Mouse (Mus musculus) intestine, embryonic 15.5 days (tissue): ENCODE data around the gene Plcb3. TPM values are rescaled to one million over a fixed set of nuclear protein-coding genes. Genes with fewer than 3 reads are reported as not detected.

Experiments
- ATAC-seq: fragments of 200-750 bp; cut with Nextera tagmentation; 2 replicates; pipeline ENCODE4 v1.8.0; 2017; ENCODE audit warnings: moderate TSS enrichment, moderate library complexity
- H3K27ac ChIP-seq: fragments of 300-500 bp; sonication (generic); 2 replicates; pipeline ENCODE4 v1.5.1; 2015; ENCODE audit warnings: mild to moderate bottlenecking, inconsistent platforms
- H3K27me3 ChIP-seq: fragments of 300-500 bp; sonication (generic); replicated peaks from 2 replicates; pipeline ENCODE4 v1.6.1; 2015; ENCODE audit warnings: inconsistent platforms
- H3K36me3 ChIP-seq: fragments of 300-500 bp; sonication (generic); 2 replicates; pipeline ENCODE4 v1.6.1; 2015; ENCODE audit warnings: inconsistent platforms
- H3K4me1 ChIP-seq: fragments of 300-500 bp; sonication (generic); replicated peaks from 2 replicates; pipeline ENCODE4 v1.6.1; 2015; ENCODE audit warnings: inconsistent platforms
- H3K4me2 ChIP-seq: fragments of 300-500 bp; sonication (generic); replicated peaks from 2 replicates; pipeline ENCODE4 v1.6.1; 2015; ENCODE audit warnings: mild to moderate bottlenecking, inconsistent platforms
- H3K4me3 ChIP-seq: fragments of 300-500 bp; sonication (generic); replicated peaks from 2 replicates; pipeline ENCODE4 v1.5.1; 2015; ENCODE audit warnings: inconsistent platforms
- H3K9ac ChIP-seq: fragments of 300-500 bp; sonication (generic); 2 replicates; pipeline ENCODE4 v1.6.1; 2015; ENCODE audit warnings: inconsistent platforms
- H3K9me3 ChIP-seq: fragments of 300-500 bp; sonication (generic); 2 replicates; pipeline ENCODE4 v1.6.1; 2016; ENCODE audit warnings: inconsistent platforms
- WGBS: fragments of 180-500 bp; shearing (Covaris S2); methylation state at CpG from one replicate; pipeline ENCODE4 v1.1.7; 2015; 5-methylcytosine and 5-hydroxymethylcytosine counted together
- polyA plus RNA-seq: library from polyadenylated mRNA; unstranded; fragments of >200 nt; fragmentation: Nextera tagmentation; extraction: Ambion mirVana; gene quantifications from 2 replicates; pipeline ENCODE4 v1.2.1, GENCODE M21; 2015

Plcb3 gene
- polyA plus RNA-seq, 1 experiment from 2014 or later: 187 TPM

- no peaks in the 10 kb centered on the region for H3K27me3 ChIP-seq
- no peaks in the 10 kb centered on the region for H3K9me3 ChIP-seq
- peak within 1 kb of the TSS; percentile 90 for H3K9ac ChIP-seq
- no peaks in the 10 kb centered on the region for H3K36me3 ChIP-seq
- H3K4me2 ChIP-seq: peak within 1 kb of the TSS; percentile 95
- H3K4me3 ChIP-seq: peak within 1 kb of the TSS; percentile 78
- ATAC-seq: peak; percentile 88
- peak within 1 kb of the TSS; percentile 96 for H3K27ac ChIP-seq
- under 1% methylated on average over 83 of the region's 83 CpGs for WGBS
- H3K4me1 ChIP-seq: peaks cover 26% of the 10 kb centered on the region
These were observed 34.7 kb downstream of the Plcb3 start, which contains the start of gene Bad for GRCm38 (mm10) chr19:6941372-6942248. TSS of gene Bad (plus strand) at chr19:6941861.

DNA sequence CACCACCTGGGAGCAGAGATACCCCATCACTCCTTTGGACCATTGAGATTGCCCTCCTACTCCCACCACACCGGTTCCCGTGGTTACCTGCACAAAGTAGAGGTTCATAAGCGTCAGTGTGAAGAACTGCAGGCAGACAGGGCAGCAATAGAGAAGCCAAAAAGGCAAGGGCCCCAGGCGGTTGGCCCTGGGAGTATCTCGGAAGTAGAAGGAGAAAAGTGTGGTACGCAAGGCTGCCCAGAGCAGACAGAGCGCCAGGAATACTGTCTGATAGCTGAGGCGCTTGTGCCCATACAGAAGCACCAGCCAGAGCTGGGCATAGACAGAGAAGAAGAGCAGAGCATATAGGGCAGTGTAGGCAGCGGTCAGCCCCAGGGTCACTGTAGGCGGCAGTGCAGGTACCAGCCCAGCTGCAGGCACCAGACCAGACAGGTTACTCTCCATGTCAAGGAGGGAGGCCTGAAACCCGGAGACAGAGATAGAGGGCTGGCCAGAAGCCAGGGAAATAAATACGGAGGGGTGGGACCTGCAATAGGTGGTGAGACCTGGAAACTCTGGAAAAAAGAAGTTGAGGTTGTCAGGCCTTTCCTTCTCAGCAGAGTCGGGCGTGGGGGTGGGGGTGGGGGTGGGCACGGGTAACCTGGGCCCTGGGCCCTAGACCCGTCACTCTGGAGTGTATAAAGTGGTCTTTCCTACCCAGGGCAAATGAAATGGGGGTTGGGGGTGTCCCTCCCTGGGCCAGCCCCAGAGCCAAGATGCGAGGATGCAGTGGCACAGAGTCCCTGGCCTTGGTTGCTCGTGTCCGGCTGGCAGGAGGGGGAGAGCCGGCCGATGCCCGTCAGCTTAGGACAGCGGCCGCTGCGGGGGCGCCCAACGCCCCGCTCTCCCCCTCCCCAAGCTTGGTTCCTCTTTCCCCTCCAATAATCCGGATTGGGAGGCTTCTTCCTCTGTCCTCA, 35.6 kb downstream of the Plcb3 start:
- H3K36me3 ChIP-seq: no peaks in the 10 kb centered on the region
- H3K9me3 ChIP-seq: no peaks in the 10 kb centered on the region
- H3K4me1 ChIP-seq: peaks cover 26% of the 10 kb centered on the region
- 19% methylated on average over 29 of the region's 29 CpGs for WGBS
- H3K27ac ChIP-seq: peak overlapping the region; percentile 55; the same call in 1 of the 2 replicates
- H3K27me3 ChIP-seq: peaks cover 6% of the 10 kb centered on the region; the same call in 1 of the 2 replicates
- H3K4me2 ChIP-seq: peak overlapping the region; percentile 95
- ATAC-seq: 0 out of 2 replicates have a peak, but pooled peaks have one; percentile 3
- peak overlapping the region; percentile 78 for H3K4me3 ChIP-seq
- H3K9ac ChIP-seq: peak overlapping the region; percentile 90

DNA sequence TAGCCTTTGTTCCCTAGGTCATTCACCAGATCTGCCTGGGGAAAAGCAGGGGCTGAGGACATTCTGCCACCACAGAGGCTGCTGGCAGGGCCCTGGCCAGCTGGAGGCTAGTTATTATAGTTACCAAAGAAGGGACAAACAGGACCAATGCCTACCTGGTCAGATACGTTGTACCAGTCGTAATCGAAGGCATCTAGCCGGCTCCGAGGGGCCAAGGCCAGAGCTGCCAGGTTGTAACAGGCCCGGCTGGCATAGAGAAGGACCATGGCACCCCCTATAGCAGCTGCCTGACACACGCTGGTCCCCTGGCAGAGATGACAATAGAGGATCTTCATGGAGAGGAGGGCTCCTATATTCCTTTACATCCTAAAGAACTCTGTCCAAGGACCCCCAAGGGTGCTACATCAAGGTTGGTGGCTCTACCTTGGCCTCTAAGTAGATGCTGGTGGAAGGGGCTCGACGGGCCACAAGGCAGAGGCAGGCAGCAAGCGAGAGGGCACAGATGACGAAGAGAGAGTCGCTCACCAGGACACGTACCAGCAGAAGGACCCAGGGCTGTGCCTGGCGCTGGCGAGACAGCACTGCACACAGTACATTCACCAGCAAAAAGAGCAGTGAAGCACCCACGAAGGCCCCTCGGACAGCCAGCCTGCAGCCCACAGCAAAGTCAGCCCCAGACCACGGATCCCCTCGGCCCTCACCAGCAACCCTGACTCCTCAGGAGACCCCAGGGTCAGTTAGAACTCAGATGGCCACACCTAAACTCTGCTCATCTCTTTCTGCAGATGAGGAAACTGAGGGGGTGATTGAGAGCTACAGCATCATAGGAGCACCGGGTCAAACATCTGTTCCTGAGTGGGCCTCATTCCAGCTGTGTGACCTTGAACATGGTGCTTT, 36.9 kb downstream of the Plcb3 start:
- 91% methylated on average over 20 of the region's 20 CpGs for WGBS
- no peak for ATAC-seq
- H3K27ac ChIP-seq: no peak overlapping the region
- no peaks in the 10 kb centered on the region for H3K9me3 ChIP-seq
- H3K9ac ChIP-seq: no peak overlapping the region
- H3K27me3 ChIP-seq: peaks cover 17% of the 10 kb centered on the region
- no peak overlapping the region for H3K4me3 ChIP-seq
- H3K36me3 ChIP-seq: no peaks in the 10 kb centered on the region
- H3K4me1 ChIP-seq: peaks cover 28% of the 10 kb centered on the region
- H3K4me2 ChIP-seq: no peak overlapping the region

- Histone ChIP-seq H3K27me3 (peaks cover 33% of the 10 kb centered on the region), H3K27ac (no peak overlapping the region), H3K4me3 (no peak overlapping the region), H3K9me3 (no peaks in the 10 kb centered on the region), H3K4me2 (no peak overlapping the region), H3K9ac (no peak overlapping the region), H3K36me3 (no peaks in the 10 kb centered on the region), H3K4me1 (peaks cover 33% of the 10 kb centered on the region)
- ATAC-seq: no peak
- 78% methylated on average over 16 of the region's 16 CpGs for WGBS
These were observed 38.5 kb downstream of the Plcb3 start for GRCm38 (mm10) chr19:6937541-6938465.

DNA sequence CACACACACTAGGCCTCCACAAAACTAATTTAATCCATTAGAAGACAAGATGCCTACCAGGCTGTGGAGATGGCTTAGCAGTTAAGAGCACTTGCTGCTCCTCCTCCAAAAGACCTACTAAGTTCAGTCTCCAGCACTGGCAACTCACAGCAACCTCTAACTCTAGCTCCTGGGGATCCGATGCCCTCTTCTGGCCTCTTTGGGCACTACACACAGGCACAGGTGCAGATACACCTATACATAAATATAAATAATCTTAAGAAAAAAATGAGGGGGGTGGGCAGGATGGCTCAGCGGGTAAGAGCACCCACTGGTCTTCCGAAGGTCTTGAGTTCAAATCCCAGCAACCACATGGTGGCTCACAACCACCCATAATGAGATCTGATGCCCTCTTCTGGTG, 40.0 kb downstream of the Plcb3 start:
- peaks cover 47% of the 10 kb centered on the region for H3K27me3 ChIP-seq
- no peaks in the 10 kb centered on the region for H3K9me3 ChIP-seq
- H3K4me2 ChIP-seq: no peak overlapping the region
- no peak overlapping the region for H3K27ac ChIP-seq
- no peaks in the 10 kb centered on the region for H3K36me3 ChIP-seq
- 22% methylated on average over 3 of the region's 3 CpGs for WGBS
- H3K9ac ChIP-seq: no peak overlapping the region
- H3K4me3 ChIP-seq: no peak overlapping the region
- ATAC-seq: no peak
- peaks cover 29% of the 10 kb centered on the region for H3K4me1 ChIP-seq

- H3K36me3 ChIP-seq: no peaks in the 10 kb centered on the region
- peak within 1 kb of the TSS; percentile 88 for H3K4me2 ChIP-seq
- 0 out of 2 replicates have a peak, but pooled peaks have one; percentile 15 for ATAC-seq
- peak within 1 kb of the TSS; percentile 42 for H3K9ac ChIP-seq
- peaks cover 18% of the 10 kb centered on the region for H3K4me1 ChIP-seq
- H3K9me3 ChIP-seq: no peaks in the 10 kb centered on the region
- WGBS: 11% methylated on average over 23 of the region's 23 CpGs
- no peak within 1 kb of the TSS for H3K27ac ChIP-seq
- peaks cover 58% of the 10 kb centered on the region for H3K27me3 ChIP-seq
- peak within 1 kb of the TSS; percentile 41 for H3K4me3 ChIP-seq
These were observed 41.9 kb downstream of the Plcb3 start, which contains the start of gene Kcnk4 for GRCm38 (mm10) chr19:6934195-6934977. TSS of gene Kcnk4 (minus strand) at chr19:6934515.

DNA sequence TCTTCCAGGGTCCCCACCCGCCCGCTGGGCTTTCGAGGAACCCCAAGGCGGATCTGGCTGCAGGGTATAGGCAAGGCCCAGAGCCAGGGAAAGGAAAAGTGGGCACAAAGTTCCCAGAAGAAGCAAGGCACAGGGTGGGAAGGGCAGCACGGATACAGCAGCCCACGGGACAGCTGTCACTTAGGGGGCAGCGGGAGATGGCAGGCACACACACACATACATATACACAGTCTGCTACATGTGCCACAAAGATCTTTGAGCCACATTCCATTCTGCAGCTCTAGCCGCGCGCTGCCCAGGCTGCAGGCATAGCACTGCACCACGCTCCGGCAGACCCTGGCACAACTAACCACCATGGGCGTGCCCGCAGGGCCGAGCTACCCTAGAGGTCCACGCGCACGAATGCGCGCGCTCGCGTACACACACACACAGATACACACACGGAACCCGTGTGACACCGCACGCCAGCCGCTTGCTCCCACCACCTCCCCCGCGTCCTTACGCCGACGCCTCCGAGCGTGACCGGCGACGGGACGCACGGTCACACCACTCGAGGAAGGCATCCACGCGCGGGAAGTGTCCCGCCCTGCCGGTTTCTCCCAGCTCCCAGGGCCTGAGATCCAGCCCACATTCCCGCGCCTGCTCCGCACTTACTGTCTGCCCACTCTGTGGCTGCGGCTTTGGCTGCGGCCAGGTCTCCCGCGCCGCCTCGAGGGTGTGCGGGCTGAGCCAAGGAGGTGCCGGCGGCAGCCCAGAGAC, 42.7 kb downstream of the Plcb3 start:
- Histone ChIP-seq H3K9me3 (no peaks in the 10 kb centered on the region), H3K4me1 (peaks cover 18% of the 10 kb centered on the region), H3K4me2 (peak overlapping the region; percentile 88), H3K9ac (peak overlapping the region; percentile 42), H3K27me3 (peaks cover 63% of the 10 kb centered on the region), H3K4me3 (peak overlapping the region; percentile 41), H3K27ac (no peak overlapping the region), H3K36me3 (no peaks in the 10 kb centered on the region)
- WGBS: 4% methylated on average over 58 of the region's 58 CpGs
- ATAC-seq: peak; percentile 57

DNA sequence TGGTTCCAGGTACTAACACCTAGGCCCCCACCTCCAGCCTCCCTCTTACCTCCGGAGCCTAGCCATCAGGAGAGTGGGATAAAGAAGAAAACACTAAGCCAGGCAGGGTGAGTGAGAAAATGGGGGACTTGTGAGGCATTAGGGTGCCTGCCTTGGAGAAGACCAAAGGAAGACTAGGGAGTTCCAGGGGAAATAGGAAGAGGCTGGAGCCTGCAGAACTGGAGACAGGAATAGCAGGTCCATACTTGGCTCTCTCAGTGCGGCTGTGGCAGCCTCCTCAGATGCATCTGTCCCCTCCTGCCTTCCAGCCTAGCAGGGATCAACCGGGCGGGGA, 43.2 kb downstream of the Plcb3 start:
- no peak overlapping the region; the same call in 1 of the 2 replicates for H3K4me2 ChIP-seq

GRCm38 (mm10) chr19:6932018-6932417, 44.3 kb downstream of the Plcb3 start:
- Histone ChIP-seq H3K9ac (no peak overlapping the region), H3K4me1 (peaks cover 14% of the 10 kb centered on the region), H3K27ac (no peak overlapping the region), H3K4me3 (no peak overlapping the region), H3K9me3 (no peaks in the 10 kb centered on the region), H3K4me2 (no peak overlapping the region), H3K36me3 (no peaks in the 10 kb centered on the region), H3K27me3 (peaks cover 76% of the 10 kb centered on the region)
- 45% methylated on average over 1 of the region's 1 CpGs for WGBS
- ATAC-seq: no peak

More for the DNA sequence above, 43.2 kb downstream of the Plcb3 start:
- Histone ChIP-seq H3K36me3 (no peaks in the 10 kb centered on the region), H3K9me3 (no peaks in the 10 kb centered on the region), H3K27ac (no peak overlapping the region), H3K4me3 (0 out of 2 replicates have a peak overlapping the region, but pooled peaks have one; percentile 41), H3K9ac (no peak overlapping the region), H3K4me1 (peaks cover 14% of the 10 kb centered on the region), H3K27me3 (peaks cover 65% of the 10 kb centered on the region)
- WGBS: 26% methylated on average over 4 of the region's 4 CpGs
- ATAC-seq: no peak
